Mouse (Mus musculus) olfactory bulb, adult 2 months (tissue): ENCODE data around the gene Nup62cl.

ENCODE experiments used
- CTCF ChIP-seq: fragments of 200-500 bp; IDR thresholded peaks from 2 replicates; pipeline ENCODE4 v1.5.1; 2012; ENCODE audit warnings: low read depth, mild to moderate bottlenecking, low read length, moderate library complexity; ENCODE audit not compliant: insufficient read depth
- POLR2A ChIP-seq: fragments of 200-500 bp; IDR thresholded peaks from 2 replicates; pipeline ENCODE4 v1.6.1; 2012; ENCODE audit warnings: mild to moderate bottlenecking, low read depth, low read length, moderate library complexity; ENCODE audit not compliant: insufficient read depth

DNA sequence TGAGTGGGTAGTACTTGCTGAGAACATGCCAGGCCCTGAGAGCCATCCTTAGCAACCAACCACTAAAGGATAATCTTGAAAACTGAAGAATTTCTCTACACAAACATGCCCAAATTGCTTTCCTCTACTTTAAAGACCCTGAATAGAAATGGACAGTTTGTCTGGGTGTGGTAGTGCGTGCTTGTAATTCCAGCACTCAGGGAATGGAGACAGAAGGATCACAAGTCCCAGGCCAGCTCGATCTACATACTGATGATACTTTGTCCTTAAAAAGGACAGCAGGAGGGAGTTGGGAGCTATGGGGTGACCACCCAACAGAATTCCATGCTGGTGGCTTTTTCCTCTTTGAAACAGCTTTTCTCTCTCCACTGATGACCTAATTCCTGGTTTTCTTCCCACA is 31.6 kb upstream of the Nup62cl start:
- no peak for TF ChIP-seq CTCF
- no peak for TF ChIP-seq POLR2A
